Mouse (Mus musculus): Measurements from ENCODE around the gene Lefty1. TPM values are rescaled to one million over a fixed set of nuclear protein-coding genes. Genes with fewer than 3 reads are reported as not detected.
"Not testable (repeated sequence)": the region's sequence is repeated elsewhere in the genome, so short reads cannot be mapped to it uniquely, and the experiment has no call there.

Gene Lefty1
- total RNA-seq, 2 experiments from 2014 or later = 1.5 to 2.6 TPM

- intact Hi-C loops (cut with DNase I) = no loop called here
- DNase-seq (ENCODE audit: extremely low spot score in 1 of 2, low spot score in 2 of 2) = peak in 1 of 2 experiments; percentile 46
Observed at GRCm38 (mm10) chr1:180913797-180914196, 21.0 kb upstream of the Lefty1 start.

- intact Hi-C loops (cut with DNase I) = no loop called here
- no peak for DNase-seq (ENCODE audit: extremely low spot score in 1 of 2, low spot score in 2 of 2)
Observed at GRCm38 (mm10) chr1:180916425-180916824, 18.4 kb upstream of the Lefty1 start.

GRCm38 (mm10) chr1:180917053-180917452 lies 17.8 kb upstream of the Lefty1 start:
- no peak for DNase-seq (ENCODE audit: extremely low spot score in 1 of 2, low spot score in 2 of 2)
- intact Hi-C loops (cut with DNase I) = no loop called here

GRCm38 (mm10) chr1:180919686-180920085 lies 15.1 kb upstream of the Lefty1 start:
- intact Hi-C loops (cut with DNase I) = no loop called here
- no peak for DNase-seq (ENCODE audit: extremely low spot score in 1 of 2, low spot score in 2 of 2)

GRCm38 (mm10) chr1:180922273-180923048 lies 12.4 kb upstream of the Lefty1 start:
- intact Hi-C loops (cut with DNase I) = no loop called here
- no peak for DNase-seq (ENCODE audit: extremely low spot score in 1 of 2, low spot score in 2 of 2)

GRCm38 (mm10) chr1:180924737-180925136 lies 10.1 kb upstream of the Lefty1 start:
- no peak for DNase-seq (ENCODE audit: extremely low spot score in 1 of 2, low spot score in 2 of 2)
- intact Hi-C loops (cut with DNase I) = no loop called here

- no peak for DNase-seq (ENCODE audit: extremely low spot score in 1 of 2, low spot score in 2 of 2)
- intact Hi-C loops (cut with DNase I) = no loop called here
Observed at GRCm38 (mm10) chr1:180926286-180926685, 8.5 kb upstream of the Lefty1 start.

- DNase-seq (ENCODE audit: extremely low spot score in 1 of 2, low spot score in 2 of 2) = no peak
- intact Hi-C loops (cut with DNase I) = no loop called here
Observed at GRCm38 (mm10) chr1:180929599-180929998, 5.2 kb upstream of the Lefty1 start.

GRCm38 (mm10) chr1:180931106-180931505 lies 3.7 kb upstream of the Lefty1 start:
- intact Hi-C loops (cut with DNase I) = no loop called here
- no peak for DNase-seq (ENCODE audit: extremely low spot score in 1 of 2, low spot score in 2 of 2)

- intact Hi-C loops (cut with DNase I) = no loop called here
- DNase-seq (ENCODE audit: extremely low spot score in 1 of 2, low spot score in 2 of 2) = no peak
Observed at GRCm38 (mm10) chr1:180933659-180934058, 1.2 kb upstream of the Lefty1 start.

GRCm38 (mm10) chr1:180936610-180937398 lies 2.0 kb downstream of the Lefty1 start:
- intact Hi-C loops (cut with DNase I) = not testable (repeated sequence)

GRCm38 (mm10) chr1:180937631-180938030 lies 2.8 kb downstream of the Lefty1 start:
- DNase-seq (ENCODE audit: extremely low spot score in 1 of 2, low spot score in 2 of 2); intact Hi-C loops (cut with DNase I): not testable (repeated sequence)

More at GRCm38 (mm10) chr1:180936610-180937398, 2.0 kb downstream of the Lefty1 start:
- peak in 1 of 2 experiments; percentile 70 for DNase-seq (ENCODE audit: extremely low spot score in 1 of 2, low spot score in 2 of 2)

- intact Hi-C loops (cut with DNase I) = not testable (repeated sequence)
Observed at GRCm38 (mm10) chr1:180938781-180939180, 4.0 kb downstream of the Lefty1 start.

GRCm38 (mm10) chr1:180940776-180941460 lies 6.1 kb downstream of the Lefty1 start:
- intact Hi-C loops (cut with DNase I) = no loop called here
- DNase-seq (ENCODE audit: extremely low spot score in 1 of 2, low spot score in 2 of 2) = no peak

More at GRCm38 (mm10) chr1:180938781-180939180, 4.0 kb downstream of the Lefty1 start:
- DNase-seq (ENCODE audit: extremely low spot score in 1 of 2, low spot score in 2 of 2) = not testable (repeated sequence)

GRCm38 (mm10) chr1:180941726-180942125 lies 6.9 kb downstream of the Lefty1 start:
- no peak for DNase-seq (ENCODE audit: extremely low spot score in 1 of 2, low spot score in 2 of 2)
- intact Hi-C loops (cut with DNase I) = no loop called here

GRCm38 (mm10) chr1:180942166-180943031 lies 7.6 kb downstream of the Lefty1 start, which contains the start of gene Tmem63a:
TSS of gene Tmem63a (plus strand) at chr1:180942344.
- peak in 1 of 2 experiments; percentile 78 for DNase-seq (ENCODE audit: extremely low spot score in 1 of 2, low spot score in 2 of 2)
- intact Hi-C loops (cut with DNase I) = no loop called here

GRCm38 (mm10) chr1:180943032-180943644 lies 8.3 kb downstream of the Lefty1 start:
- intact Hi-C loops (cut with DNase I) = no loop called here
- DNase-seq (ENCODE audit: extremely low spot score in 1 of 2, low spot score in 2 of 2) = no peak

- intact Hi-C loops (cut with DNase I) = no loop called here
- DNase-seq (ENCODE audit: extremely low spot score in 1 of 2, low spot score in 2 of 2) = no peak
Observed at GRCm38 (mm10) chr1:180943896-180944295, 9.1 kb downstream of the Lefty1 start.
